Mouse (Mus musculus) neural tube, embryonic 11.5 days (tissue): ENCODE results near the gene Gm20521. TPM values are rescaled to one million over a fixed set of nuclear protein-coding genes. Genes with fewer than 3 reads are reported as not detected.

Experiments
- ATAC-seq: fragments of 200-750 bp; cut with Nextera tagmentation; 2 replicates; pipeline ENCODE4 v1.8.0; 2017; ENCODE audit warnings: moderate number of reproducible peaks, mild to moderate bottlenecking, moderate TSS enrichment, moderate library complexity; ENCODE audit not compliant: insufficient read depth, low FRiP score, low TSS enrichment
- DNase-seq: peaks from one replicate; pipeline ENCODE4 v3.0.0-alpha.2; 2015; ENCODE audit warnings: low spot score
- H3K27ac ChIP-seq: fragments of 300-500 bp; sonication (generic); 2 replicates; pipeline ENCODE4 v1.5.1; 2014; ENCODE audit warnings: low read depth, mild to moderate bottlenecking, low read length
- H3K27me3 ChIP-seq: fragments of 300-500 bp; sonication (generic); 2 replicates; pipeline ENCODE4 v1.6.1; 2014; ENCODE audit warnings: mild to moderate bottlenecking, low read length, mixed read lengths; ENCODE audit not compliant: control insufficient read depth, insufficient read depth
- H3K36me3 ChIP-seq: fragments of 300-500 bp; sonication (generic); 2 replicates; pipeline ENCODE4 v1.6.1; 2014; ENCODE audit warnings: mild to moderate bottlenecking, low read length, moderate library complexity, mixed read lengths; ENCODE audit not compliant: control insufficient read depth, insufficient read depth
- H3K4me1 ChIP-seq: fragments of 300-500 bp; sonication (generic); 2 replicates; pipeline ENCODE4 v1.6.1; 2014; ENCODE audit warnings: low read length, mixed read lengths; ENCODE audit not compliant: control insufficient read depth, insufficient read depth
- H3K4me2 ChIP-seq: fragments of 300-500 bp; sonication (generic); 2 replicates; pipeline ENCODE4 v1.6.1; 2014; ENCODE audit warnings: low read depth, mild to moderate bottlenecking, moderate library complexity
- H3K4me3 ChIP-seq: fragments of 300-500 bp; sonication (generic); 2 replicates; pipeline ENCODE4 v1.5.1; 2014; ENCODE audit warnings: low read depth, low read length
- H3K9ac ChIP-seq: fragments of 300-500 bp; sonication (generic); 2 replicates; pipeline ENCODE4 v1.6.1; 2014; ENCODE audit warnings: mild to moderate bottlenecking, low read length
- H3K9me3 ChIP-seq: fragments of 300-500 bp; sonication (generic); 2 replicates; pipeline ENCODE4 v1.6.1; 2016; ENCODE audit warnings: low read length; ENCODE audit not compliant: control insufficient read depth
- WGBS: fragments of 180-500 bp; shearing (Covaris S2); extraction: QIAGEN DNeasy Blood & Tissue Kit; methylation state at CpG from one replicate; pipeline ENCODE4 v1.1.7; 2014; 5-methylcytosine and 5-hydroxymethylcytosine counted together
- polyA plus RNA-seq: library from polyadenylated mRNA; unstranded; fragments of >200 nt; fragmentation: Nextera tagmentation; extraction: Ambion mirVana; gene quantifications from 2 replicates; pipeline ENCODE4 v1.2.1, GENCODE M21; 2014

Gene Gm20521
- polyA plus RNA-seq, 1 experiment from 2014 or later = not detected

- peak within 1 kb of the TSS; percentile 95 for H3K9ac ChIP-seq
- peak within 1 kb of the TSS; percentile 96 for H3K27ac ChIP-seq
- peak within 1 kb of the TSS; percentile 51 for H3K4me3 ChIP-seq
- DNase-seq (peak; percentile 77), ATAC-seq (peak; percentile 59)
- H3K9me3 ChIP-seq = 0 out of 2 replicates have a peak, but pooled peaks cover 2% of the 10 kb centered on the region
- peaks cover 24% of the 10 kb centered on the region for H3K4me1 ChIP-seq
- H3K27me3 ChIP-seq = no peaks in the 10 kb centered on the region
- peak within 1 kb of the TSS; percentile 95 for H3K4me2 ChIP-seq
- under 1% methylated on average over 50 of the region's 57 CpGs for WGBS
- peaks cover 7% of the 10 kb centered on the region for H3K36me3 ChIP-seq
Observed at GRCm38 (mm10) chr14:54925349-54926342, 42.4 kb downstream of the Gm20521 start, which contains the start of gene Efs. Gene Efs (minus strand): TSS chr14:54926126.

- H3K27ac ChIP-seq = peak overlapping the region; percentile 96
- peaks cover 24% of the 10 kb centered on the region for H3K4me1 ChIP-seq
- peak overlapping the region; percentile 95 for H3K9ac ChIP-seq
- H3K4me2 ChIP-seq = peak overlapping the region; percentile 95
- no peaks in the 10 kb centered on the region for H3K9me3 ChIP-seq
- WGBS = 0% methylated on average over 43 of the region's 58 CpGs
- peak overlapping the region; percentile 51 for H3K4me3 ChIP-seq
- peaks cover 7% of the 10 kb centered on the region for H3K36me3 ChIP-seq
- H3K27me3 ChIP-seq = no peaks in the 10 kb centered on the region
- ATAC-seq (peak; percentile 64), DNase-seq (peak; percentile 86)
Observed at GRCm38 (mm10) chr14:54926401-54927158, 43.3 kb downstream of the Gm20521 start.

- 12% methylated on average over 7 of the region's 7 CpGs for WGBS
- H3K4me1 ChIP-seq = peaks cover 24% of the 10 kb centered on the region
- peak; percentile 18 for DNase-seq
Observed at GRCm38 (mm10) chr14:54927296-54927695, 44.1 kb downstream of the Gm20521 start.

GRCm38 (mm10) chr14:54929801-54930200 lies 46.6 kb downstream of the Gm20521 start:
- ATAC-seq = no peak
- H3K4me1 ChIP-seq = peaks cover 16% of the 10 kb centered on the region
- 76% methylated on average over 5 of the region's 5 CpGs for WGBS
- H3K27ac ChIP-seq = no peak overlapping the region
- H3K4me3 ChIP-seq = no peak overlapping the region
- H3K27me3 ChIP-seq = no peaks in the 10 kb centered on the region
- no peaks in the 10 kb centered on the region for H3K9me3 ChIP-seq
- no peak overlapping the region for H3K9ac ChIP-seq
- H3K4me2 ChIP-seq = no peak overlapping the region
- no peaks in the 10 kb centered on the region for H3K36me3 ChIP-seq
- no peak for DNase-seq

More at GRCm38 (mm10) chr14:54927296-54927695, 44.1 kb downstream of the Gm20521 start:
- H3K4me2 ChIP-seq = peak overlapping the region; percentile 95
- no peaks in the 10 kb centered on the region for H3K27me3 ChIP-seq
- peak overlapping the region; percentile 96 for H3K27ac ChIP-seq
- peak overlapping the region; percentile 95 for H3K9ac ChIP-seq
- H3K9me3 ChIP-seq = no peaks in the 10 kb centered on the region
- peak overlapping the region; percentile 51 for H3K4me3 ChIP-seq
- H3K36me3 ChIP-seq = peaks cover 2% of the 10 kb centered on the region
- ATAC-seq = no peak

GRCm38 (mm10) chr14:54930431-54930830 lies 47.2 kb downstream of the Gm20521 start:
- 37% methylated on average over 2 of the region's 2 CpGs for WGBS
- ATAC-seq = no peak
- no peak for DNase-seq
- Histone ChIP-seq H3K4me3 (no peak overlapping the region), H3K9ac (no peak overlapping the region), H3K9me3 (no peaks in the 10 kb centered on the region), H3K27me3 (no peaks in the 10 kb centered on the region), H3K4me2 (no peak overlapping the region), H3K27ac (no peak overlapping the region), H3K4me1 (peaks cover 14% of the 10 kb centered on the region), H3K36me3 (no peaks in the 10 kb centered on the region)

- H3K9ac ChIP-seq = no peak within 1 kb of the TSS
- no peaks in the 10 kb centered on the region for H3K36me3 ChIP-seq
- no peak for ATAC-seq
- H3K4me2 ChIP-seq = no peak within 1 kb of the TSS
- no peak within 1 kb of the TSS for H3K4me3 ChIP-seq
- H3K27me3 ChIP-seq = no peaks in the 10 kb centered on the region
- 24% methylated on average over 6 of the region's 6 CpGs for WGBS
- no peak for DNase-seq
- H3K4me1 ChIP-seq = no peaks in the 10 kb centered on the region
- no peak within 1 kb of the TSS for H3K27ac ChIP-seq
- no peaks in the 10 kb centered on the region for H3K9me3 ChIP-seq
Observed at GRCm38 (mm10) chr14:54932645-54933150, 49.5 kb downstream of the Gm20521 start, which contains the start of gene Il25. Gene Il25 (plus strand): TSS chr14:54932695.

GRCm38 (mm10) chr14:54935904-54936830 lies 52.9 kb downstream of the Gm20521 start, which contains the start of gene Cmtm5:
Gene Cmtm5 (plus strand): TSS chr14:54936261.
- Histone ChIP-seq H3K36me3 (no peaks in the 10 kb centered on the region), H3K4me3 (no peak within 1 kb of the TSS), H3K4me2 (no peak within 1 kb of the TSS), H3K4me1 (no peaks in the 10 kb centered on the region), H3K9me3 (no peaks in the 10 kb centered on the region), H3K27me3 (no peaks in the 10 kb centered on the region), H3K27ac (peak within 1 kb of the TSS; percentile 51; the same call in 1 of the 2 replicates), H3K9ac (no peak within 1 kb of the TSS)
- ATAC-seq = no peak
- peak; percentile 31 for DNase-seq
- WGBS = 41% methylated on average over 8 of the region's 8 CpGs
